10 mouse cellular contexts compared by ENCODE assay signal in the genomic region with DNA sequence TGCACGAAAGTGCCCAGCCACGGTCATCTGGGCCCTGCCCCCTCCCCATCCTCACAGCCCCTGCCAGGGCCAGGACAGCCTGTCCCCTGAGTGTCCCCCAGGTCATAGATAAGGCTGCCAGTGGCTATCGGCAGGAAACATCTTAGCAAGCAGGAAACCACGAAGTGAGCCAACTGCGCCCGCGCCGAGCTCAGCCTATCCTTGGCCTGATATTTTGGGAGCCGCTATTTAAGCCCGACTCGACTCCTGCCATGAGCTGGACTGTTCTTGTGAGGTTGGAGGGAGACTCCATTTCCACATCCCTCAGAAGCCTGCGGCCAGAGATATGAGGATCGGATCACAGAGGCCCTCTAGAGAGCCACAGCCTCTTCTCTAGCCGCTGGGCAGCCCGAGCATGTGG. TPM values are rescaled to one million over a fixed set of nuclear protein-coding genes. Genes with fewer than 3 reads are reported as not detected.
DNase-seq lines count a peak whose midpoint lies in the region; ATAC-seq and TF ChIP-seq lines count a peak whose summit lies in the region.
"Had no signal": no experiment of that assay in that cellular context is flagged by ENCODE, and none has a peak within 500 bp of the region (broad histone marks: within the 10 kb centered on the region; RNA-seq: fewer than 3 reads in every experiment).

No protein-coding gene starts in this region.

- H3K27ac ChIP-seq in kidney, adult 2 months (ENCODE audit: insufficient read depth, low read depth, low read length) = peak overlapping the region; percentile 85
- peak overlapping the region; percentile 90 for H3K27ac ChIP-seq in lung, embryonic 16.5 days (ENCODE audit: low read length)

- DNase-seq in frontal cortex, postnatal 36 days (ENCODE audit: low spot score in 2 of 2) = no peak
- peak; percentile 68 for DNase-seq in adrenal gland, postnatal 10 days
- DNase-seq in kidney, adult 2 months = peak; percentile 93
- peak; percentile 86 for DNase-seq in splenic B cell, adult 2 months (ENCODE audit: low read depth, low spot score)
- DNase-seq in cerebellum, adult 18-20 months = no peak

- peak overlapping the region; percentile 18; the same call in 1 of the 2 replicates for H3K4me2 ChIP-seq in lung, embryonic 16.5 days (ENCODE audit: low read depth, low read length)

- no peak overlapping the region for H3K4me3 ChIP-seq in kidney, adult 2 months (ENCODE audit: insufficient read depth, low read depth, low read length)
- no peak overlapping the region for H3K4me3 ChIP-seq in lung, embryonic 16.5 days (ENCODE audit: low read length)

- H3K4me1 ChIP-seq in kidney, adult 2 months (ENCODE audit: control insufficient read depth, insufficient read depth, low read length) = no peaks in the 10 kb centered on the region
- H3K4me1 ChIP-seq in lung, embryonic 16.5 days (replicated peaks; ENCODE audit: control insufficient read depth, insufficient read depth, low read length) = no peaks in the 10 kb centered on the region

- no peak overlapping the region for H3K9ac ChIP-seq in lung, embryonic 16.5 days (ENCODE audit: low read length)

- H3K9me3 ChIP-seq in lung, embryonic 16.5 days (ENCODE audit: control insufficient read depth, low read length) = no peaks in the 10 kb centered on the region

- H3K36me3 ChIP-seq in kidney, adult 2 months (ENCODE audit: control insufficient read depth, insufficient read depth, low read length) = no peaks in the 10 kb centered on the region
- H3K36me3 ChIP-seq in lung, embryonic 16.5 days (ENCODE audit: control insufficient read depth, insufficient read depth, low read length) = no peaks in the 10 kb centered on the region
- no peaks in the 10 kb centered on the region for H3K36me3 ChIP-seq in splenic B cell, adult 2 months (ENCODE audit: control insufficient read depth, insufficient read depth, low read length, poor library complexity, severe bottlenecking)

- H3K27me3 ChIP-seq in kidney, adult 2 months (replicated peaks; ENCODE audit: control insufficient read depth, insufficient read depth, low read length) = no peaks in the 10 kb centered on the region
- no peaks in the 10 kb centered on the region for H3K27me3 ChIP-seq in lung, embryonic 16.5 days (ENCODE audit: control insufficient read depth, insufficient read depth, low read depth, low read length)
- H3K27me3 ChIP-seq in splenic B cell, adult 2 months (ENCODE audit: control insufficient read depth, insufficient read depth, low read length, poor library complexity, severe bottlenecking) = no peaks in the 10 kb centered on the region
- H3K27me3 ChIP-seq: CH12.LX had no signal

- 70% methylated on average over 15 of the region's 15 CpGs for WGBS in kidney, adult 2 months
- 63% methylated on average over 15 of the region's 15 CpGs for whole genome bisulfite sequencing in lung, embryonic 16.5 days

- peak; percentile 25 for TF ChIP-seq POLR2A in kidney, adult 2 months (IDR thresholded peaks at IDR 0.05; ENCODE audit: low read depth, low read length)

- peak; percentile 31; the same call in 1 of the 2 replicates for ATAC-seq in frontal cortex, adult (ENCODE audit: low TSS enrichment)
- peak; percentile 82 for ATAC-seq in granulocyte monocyte progenitor cell, adult 5-6 weeks (replicated peaks; ENCODE audit: poor library complexity, severe bottlenecking)
- ATAC-seq in lung, embryonic 16.5 days (ENCODE audit: low read depth) = peak; percentile 86

- no peak for TF ChIP-seq CTCF in kidney, adult 2 months (conservative IDR thresholded peaks at IDR 0.05; ENCODE audit: insufficient read depth, insufficient read length, low read depth, low read length)

RNA-seq across cellular contexts. Expression of a gene that starts 28.5 kb away (rescaled TPM):
- 10 to 100 TPM; 66.8 to 81.0 TPM for total RNA-seq in adrenal gland, postnatal 10 days (2021)
- total RNA-seq in granulocyte monocyte progenitor cell, adult 5-6 weeks (2014; fragmentation: Nextera tagmentation) = 80.1 and 117 TPM in 2 replicates
- total RNA-seq in granulocyte monocyte progenitor cell, adult 5-6 weeks (2017) = 49.1 and 59.8 TPM in 2 replicates
- 72.6 and 75.0 TPM in 2 replicates for polyA plus RNA-seq in kidney, adult 2 months (2012; rRNA removed)
- 98.3 and 101 TPM in 2 replicates for polyA plus RNA-seq in lung, embryonic 16.5 days (2015; fragmentation: Nextera tagmentation; extraction: Ambion mirVana)

RNA-seq across cellular contexts. Expression of a gene that starts 36.7 kb away (rescaled TPM):
- total RNA-seq in adrenal gland, postnatal 10 days (2021) = 10 to 100 TPM; 18.5 to 18.7 TPM
- total RNA-seq in granulocyte monocyte progenitor cell, adult 5-6 weeks (2014; fragmentation: Nextera tagmentation) = 29.7 and 33.2 TPM in 2 replicates
- total RNA-seq in granulocyte monocyte progenitor cell, adult 5-6 weeks (2017) = 67.4 and 74.9 TPM in 2 replicates
- 1.8 and 2.8 TPM in 2 replicates for polyA plus RNA-seq in kidney, adult 2 months (2012; rRNA removed)
- polyA plus RNA-seq in lung, embryonic 16.5 days (2015; fragmentation: Nextera tagmentation; extraction: Ambion mirVana) = 33.3 and 34.5 TPM in 2 replicates

RNA-seq across cellular contexts. Expression of a gene that starts 48.8 kb away (rescaled TPM):
- total RNA-seq in adrenal gland, postnatal 10 days (2021) = 10 to 100 TPM; 43.8 to 46.8 TPM
- total RNA-seq in granulocyte monocyte progenitor cell, adult 5-6 weeks (2014; fragmentation: Nextera tagmentation) = 47.5 and 52.6 TPM in 2 replicates
- 42.1 and 42.9 TPM in 2 replicates for total RNA-seq in granulocyte monocyte progenitor cell, adult 5-6 weeks (2017)
- polyA plus RNA-seq in kidney, adult 2 months (2012; rRNA removed) = 54.7 and 59.6 TPM in 2 replicates
- 76.1 and 78.7 TPM in 2 replicates for polyA plus RNA-seq in lung, embryonic 16.5 days (2015; fragmentation: Nextera tagmentation; extraction: Ambion mirVana)

RNA-seq across cellular contexts. Expression of a gene that starts 50.5 kb away (rescaled TPM):
- total RNA-seq in adrenal gland, postnatal 10 days (2021) = 10 to 100 TPM; 48.0 to 99.9 TPM
- total RNA-seq in granulocyte monocyte progenitor cell, adult 5-6 weeks (2014; fragmentation: Nextera tagmentation) = 1.9 and 5.5 TPM in 2 replicates
- 2.8 and 3.2 TPM in 2 replicates for total RNA-seq in granulocyte monocyte progenitor cell, adult 5-6 weeks (2017)
- 20.9 and 22.2 TPM in 2 replicates for polyA plus RNA-seq in kidney, adult 2 months (2012; rRNA removed)
- 11.7 and 12.9 TPM in 2 replicates for polyA plus RNA-seq in lung, embryonic 16.5 days (2015; fragmentation: Nextera tagmentation; extraction: Ambion mirVana)

RNA-seq across cellular contexts. Expression of a gene that starts 54.9 kb away (rescaled TPM):
- total RNA-seq in adrenal gland, postnatal 10 days (2021) = not detected
- total RNA-seq in granulocyte monocyte progenitor cell, adult 5-6 weeks (2014; fragmentation: Nextera tagmentation) = not detected in 2 replicates
- total RNA-seq in granulocyte monocyte progenitor cell, adult 5-6 weeks (2017) = not detected in 2 replicates
- polyA plus RNA-seq in kidney, adult 2 months (2012; rRNA removed) = not detected in 2 replicates
- polyA plus RNA-seq in lung, embryonic 16.5 days (2015; fragmentation: Nextera tagmentation; extraction: Ambion mirVana) = not detected in 2 replicates
- total RNA-seq: CH12.LX; layer of hippocampus, postnatal 10 days had no signal

Comparison
In these comparisons a context has a peak if more than half of its experiments do, and no peak if none do; other contexts are left out.
1. ATAC-seq: peak in every context shown above with its lines; median percentile 86 in lung, embryonic 16.5 days; 82 in granulocyte monocyte progenitor cell, adult 5-6 weeks; 31 in frontal cortex, adult.
2. DNase-seq: peak in adrenal gland, postnatal 10 days (single experiment), kidney, adult 2 months (single experiment) and splenic B cell, adult 2 months (single experiment); none in frontal cortex, postnatal 36 days (0 of 2) and cerebellum, adult 18-20 months (0 of 2).